Mouse (Mus musculus) stomach, postnatal 0 days (tissue): ENCODE data around the gene Vcl.

Experiments used
- CTCF ChIP-seq: IDR thresholded peaks from 2 replicates; pipeline ENCODE4 v1.5.1; 2016; ENCODE audit warnings: antibody characterized with exemption, low read depth, mild to moderate bottlenecking, moderate library complexity
- EP300 ChIP-seq: optimal IDR thresholded peaks from 2 replicates; pipeline ENCODE3; 2016; ENCODE audit warnings: antibody characterized with exemption

- TF ChIP-seq EP300 (no peak), CTCF (no peak)
Observed at GRCm38 (mm10) chr14:21020435-21020834, 91.2 kb downstream of the Vcl start.
